8 mouse cellular contexts compared by ENCODE assay signal in the genomic region with DNA sequence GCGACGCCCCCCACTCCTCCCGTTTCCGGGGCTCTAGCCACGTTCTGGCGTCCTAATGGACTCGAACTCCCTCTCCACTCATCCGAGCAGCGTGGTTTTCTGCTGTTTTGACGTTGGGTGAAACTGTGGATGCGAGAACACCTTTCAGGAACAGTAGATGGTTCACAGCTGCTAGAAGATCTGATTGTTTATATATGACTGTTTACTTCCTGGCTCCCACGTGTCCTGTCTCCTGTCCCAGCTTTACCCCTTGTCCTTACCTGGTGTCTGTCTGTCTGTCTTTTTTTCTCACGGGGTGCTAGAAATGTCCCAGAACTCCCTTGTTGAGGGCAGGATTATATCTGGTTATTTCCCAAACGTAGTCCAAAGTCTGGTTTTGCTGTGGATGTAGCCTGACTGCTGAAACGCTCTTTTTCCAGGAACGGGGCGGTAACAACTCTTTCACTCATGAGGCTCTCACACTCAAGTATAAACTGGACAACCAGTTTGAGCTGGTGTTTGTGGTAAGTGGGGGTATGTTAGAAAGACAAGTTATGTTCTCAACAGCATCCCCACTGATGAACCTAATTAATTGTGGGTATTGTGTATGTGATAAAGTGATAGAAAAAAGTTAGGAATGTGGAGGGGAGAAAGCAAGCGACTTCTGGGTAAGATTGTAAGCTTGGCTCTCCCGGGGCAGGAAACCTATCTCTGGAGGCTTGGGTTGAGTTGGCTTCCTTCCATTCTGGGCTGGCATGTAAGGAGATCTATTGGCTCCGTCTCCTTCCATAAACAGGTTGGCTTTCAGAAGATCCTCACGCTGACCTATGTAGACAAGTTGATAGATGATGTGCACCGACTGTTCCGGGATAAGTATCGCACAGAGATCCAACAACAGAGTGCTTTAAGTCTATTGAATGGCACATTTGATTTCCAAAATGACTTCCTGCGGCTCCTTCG. TPM values are rescaled to one million over a fixed set of nuclear protein-coding genes. Genes with fewer than 3 reads are reported as not detected.
A peak's percentile ranks its signal among the peaks of the same experiment; 100 is the strongest.
DNase-seq lines count a peak whose midpoint lies in the region; ATAC-seq and TF ChIP-seq lines count a peak whose summit lies in the region.

No protein-coding gene starts in this region.

- peak overlapping the region; percentile 85 for H3K9ac ChIP-seq in kidney, embryonic 15.5 days
- peak overlapping the region; percentile 90 for H3K9ac ChIP-seq in heart, embryonic 16.5 days (ENCODE audit: low read length)
- H3K9ac ChIP-seq in liver, postnatal 0 days (replicated peaks): peak overlapping the region; percentile 90

- H3K4me2 ChIP-seq in kidney, embryonic 15.5 days: peak overlapping the region; percentile 79
- H3K4me2 ChIP-seq in heart, embryonic 16.5 days (ENCODE audit: low read depth, low read length): peak overlapping the region; percentile 89
- peak overlapping the region; percentile 97 for H3K4me2 ChIP-seq in liver, postnatal 0 days (ENCODE audit: low read depth, low read length)

- intact Hi-C loops in left cerebral cortex, postnatal 4 days (cut with DNase I): loop anchor here (10.0 kb wide), 1 partner anchor 333 kb away; no protein-coding TSS in a partner anchor

- WGBS in kidney, embryonic 15.5 days: 31% methylated on average over 26 of the region's 26 CpGs
- 28% methylated on average over 26 of the region's 26 CpGs for WGBS in heart, embryonic 16.5 days
- 29% methylated on average over 26 of the region's 26 CpGs for WGBS in liver, postnatal 0 days (ENCODE audit: insufficient replicate concordance)

- TF ChIP-seq EP300 in liver, postnatal 0 days (IDR thresholded peaks at IDR 0.05; ENCODE audit: low read depth): no peak

- H3K36me3 ChIP-seq in kidney, embryonic 15.5 days: peaks cover 69% of the 10 kb centered on the region
- peaks cover 52% of the 10 kb centered on the region for H3K36me3 ChIP-seq in heart, embryonic 16.5 days (ENCODE audit: control insufficient read depth, insufficient read depth)
- H3K36me3 ChIP-seq in liver, postnatal 0 days (replicated peaks; ENCODE audit: insufficient read depth, low read length): peaks cover 53% of the 10 kb centered on the region

- DNase-seq in kidney, postnatal 25 days: no peak
- DNase-seq in brain, adult 2 months (ENCODE audit: low read depth, low spot score): peak; percentile 10
- no peak for DNase-seq in liver, postnatal 0 days
- DNase-seq in frontal cortex, postnatal 25 days (ENCODE audit: low spot score in 2 of 2): no peak
- DNase-seq in layer of hippocampus, postnatal 10 days (ENCODE audit: low spot score in 2 of 2): no peak
- no peak for DNase-seq in left cerebral cortex, postnatal 4 days

- no peaks in the 10 kb centered on the region for H3K9me3 ChIP-seq in kidney, embryonic 15.5 days (replicated peaks)
- H3K9me3 ChIP-seq in heart, embryonic 16.5 days (replicated peaks; ENCODE audit: control insufficient read depth, low read length): no peaks in the 10 kb centered on the region
- H3K9me3 ChIP-seq in liver, postnatal 0 days (ENCODE audit: low read length): no peaks in the 10 kb centered on the region

- peaks cover 19% of the 10 kb centered on the region for H3K4me1 ChIP-seq in kidney, embryonic 15.5 days
- peaks cover 16% of the 10 kb centered on the region for H3K4me1 ChIP-seq in heart, embryonic 16.5 days (ENCODE audit: control insufficient read depth, insufficient read depth, low read length)
- peaks cover 20% of the 10 kb centered on the region for H3K4me1 ChIP-seq in liver, postnatal 0 days (ENCODE audit: insufficient read depth)

- TF ChIP-seq CTCF in liver, postnatal 0 days (IDR thresholded peaks at IDR 0.05; ENCODE audit: low read depth): no peak

- ATAC-seq in kidney, embryonic 15.5 days (replicated peaks; ENCODE audit: low FRiP score): no peak; the same call in 1 of the 2 replicates
- ATAC-seq in heart, embryonic 16.5 days (replicated peaks; ENCODE audit: extremely low read depth, insufficient read depth, low FRiP score): no peak; the same call in 1 of the 2 replicates
- peak; percentile 20 for ATAC-seq in liver, postnatal 0 days

- H3K27ac ChIP-seq in kidney, embryonic 15.5 days: peak overlapping the region; percentile 82
- peak overlapping the region; percentile 80 for H3K27ac ChIP-seq in heart, embryonic 16.5 days (ENCODE audit: low read length)
- peak overlapping the region; percentile 90 for H3K27ac ChIP-seq in liver, postnatal 0 days (ENCODE audit: low read depth)

- peak overlapping the region; percentile 93 for H3K4me3 ChIP-seq in kidney, embryonic 15.5 days (replicated peaks)
- peak overlapping the region; percentile 97 for H3K4me3 ChIP-seq in heart, embryonic 16.5 days (ENCODE audit: low read length)
- H3K4me3 ChIP-seq in liver, postnatal 0 days (ENCODE audit: low read depth, low read length): peak overlapping the region; percentile 95

- no peaks in the 10 kb centered on the region for H3K27me3 ChIP-seq in kidney, embryonic 15.5 days
- no peaks in the 10 kb centered on the region for H3K27me3 ChIP-seq in heart, embryonic 16.5 days (ENCODE audit: control insufficient read depth, insufficient read depth, low read length)
- no peaks in the 10 kb centered on the region for H3K27me3 ChIP-seq in liver, postnatal 0 days (ENCODE audit: insufficient read depth, low read length)

RNA-seq across cellular contexts. Expression of gene Foxred1, which starts 1.0 kb away (rescaled TPM):
- 47.3 and 50.7 TPM in 2 replicates for polyA plus RNA-seq in kidney, embryonic 15.5 days (2015; fragmentation: Nextera tagmentation; extraction: Ambion mirVana)
- 77.2 and 82.5 TPM in 2 replicates for polyA plus RNA-seq in heart, embryonic 16.5 days (2015; fragmentation: Nextera tagmentation; extraction: Ambion mirVana)
- polyA plus RNA-seq in liver, postnatal 0 days (2015; fragmentation: Nextera tagmentation; extraction: Ambion mirVana): 26.7 and 29.2 TPM in 2 replicates
- 10 to 100 TPM; 43.2 to 43.7 TPM for total RNA-seq in layer of hippocampus, postnatal 10 days (2021)
- 10 to 100 TPM; 31.9 to 34.9 TPM for total RNA-seq in left cerebral cortex, postnatal 4 days (2021)

RNA-seq across cellular contexts. Expression of gene Tirap, which starts 11.8 kb away (rescaled TPM):
- 11.9 and 12.1 TPM in 2 replicates for polyA plus RNA-seq in kidney, embryonic 15.5 days (2015; fragmentation: Nextera tagmentation; extraction: Ambion mirVana)
- polyA plus RNA-seq in heart, embryonic 16.5 days (2015; fragmentation: Nextera tagmentation; extraction: Ambion mirVana): 8.4 and 9.0 TPM in 2 replicates
- polyA plus RNA-seq in liver, postnatal 0 days (2015; fragmentation: Nextera tagmentation; extraction: Ambion mirVana): 8.8 and 10.6 TPM in 2 replicates
- total RNA-seq in layer of hippocampus, postnatal 10 days (2021): 1 to 10 TPM; 2.4 to 3.4 TPM
- 1 to 10 TPM; 3.3 to 3.6 TPM for total RNA-seq in left cerebral cortex, postnatal 4 days (2021)

RNA-seq across cellular contexts. Expression of gene Srpr, which starts 11.9 kb away (rescaled TPM):
- 117 and 123 TPM in 2 replicates for polyA plus RNA-seq in kidney, embryonic 15.5 days (2015; fragmentation: Nextera tagmentation; extraction: Ambion mirVana)
- polyA plus RNA-seq in heart, embryonic 16.5 days (2015; fragmentation: Nextera tagmentation; extraction: Ambion mirVana): 87.9 and 90.7 TPM in 2 replicates
- 93.4 and 94.4 TPM in 2 replicates for polyA plus RNA-seq in liver, postnatal 0 days (2015; fragmentation: Nextera tagmentation; extraction: Ambion mirVana)
- 10 to 100 TPM; 53.9 to 58.0 TPM for total RNA-seq in layer of hippocampus, postnatal 10 days (2021)
- 10 to 100 TPM; 39.0 to 40.4 TPM for total RNA-seq in left cerebral cortex, postnatal 4 days (2021)

RNA-seq across cellular contexts. Expression of gene Dcps, which starts 36.0 kb away (rescaled TPM):
- 94.4 and 95.4 TPM in 2 replicates for polyA plus RNA-seq in kidney, embryonic 15.5 days (2015; fragmentation: Nextera tagmentation; extraction: Ambion mirVana)
- polyA plus RNA-seq in heart, embryonic 16.5 days (2015; fragmentation: Nextera tagmentation; extraction: Ambion mirVana): 60.2 and 62.5 TPM in 2 replicates
- polyA plus RNA-seq in liver, postnatal 0 days (2015; fragmentation: Nextera tagmentation; extraction: Ambion mirVana): 23.7 and 23.9 TPM in 2 replicates
- total RNA-seq in layer of hippocampus, postnatal 10 days (2021): 10 to 100 TPM; 15.3 to 19.7 TPM
- 10 to 100 TPM; 25.9 to 27.2 TPM for total RNA-seq in left cerebral cortex, postnatal 4 days (2021)

RNA-seq across cellular contexts. Expression of gene Fam118b, which starts 55.8 kb away (rescaled TPM):
- polyA plus RNA-seq in kidney, embryonic 15.5 days (2015; fragmentation: Nextera tagmentation; extraction: Ambion mirVana): 37.6 and 41.2 TPM in 2 replicates
- 25.0 and 26.9 TPM in 2 replicates for polyA plus RNA-seq in heart, embryonic 16.5 days (2015; fragmentation: Nextera tagmentation; extraction: Ambion mirVana)
- polyA plus RNA-seq in liver, postnatal 0 days (2015; fragmentation: Nextera tagmentation; extraction: Ambion mirVana): 8.8 and 9.4 TPM in 2 replicates
- 10 to 100 TPM; 25.7 to 26.7 TPM for total RNA-seq in layer of hippocampus, postnatal 10 days (2021)
- total RNA-seq in left cerebral cortex, postnatal 4 days (2021): 10 to 100 TPM; 32.3 to 38.8 TPM
